Mouse (Mus musculus): Measurements from ENCODE around the gene Gramd1b. TPM values are rescaled to one million over a fixed set of nuclear protein-coding genes. Genes with fewer than 3 reads are reported as not detected.

The Gramd1b gene
- total RNA-seq, 1 experiment from 2014 or later = 38.8 TPM

DNA sequence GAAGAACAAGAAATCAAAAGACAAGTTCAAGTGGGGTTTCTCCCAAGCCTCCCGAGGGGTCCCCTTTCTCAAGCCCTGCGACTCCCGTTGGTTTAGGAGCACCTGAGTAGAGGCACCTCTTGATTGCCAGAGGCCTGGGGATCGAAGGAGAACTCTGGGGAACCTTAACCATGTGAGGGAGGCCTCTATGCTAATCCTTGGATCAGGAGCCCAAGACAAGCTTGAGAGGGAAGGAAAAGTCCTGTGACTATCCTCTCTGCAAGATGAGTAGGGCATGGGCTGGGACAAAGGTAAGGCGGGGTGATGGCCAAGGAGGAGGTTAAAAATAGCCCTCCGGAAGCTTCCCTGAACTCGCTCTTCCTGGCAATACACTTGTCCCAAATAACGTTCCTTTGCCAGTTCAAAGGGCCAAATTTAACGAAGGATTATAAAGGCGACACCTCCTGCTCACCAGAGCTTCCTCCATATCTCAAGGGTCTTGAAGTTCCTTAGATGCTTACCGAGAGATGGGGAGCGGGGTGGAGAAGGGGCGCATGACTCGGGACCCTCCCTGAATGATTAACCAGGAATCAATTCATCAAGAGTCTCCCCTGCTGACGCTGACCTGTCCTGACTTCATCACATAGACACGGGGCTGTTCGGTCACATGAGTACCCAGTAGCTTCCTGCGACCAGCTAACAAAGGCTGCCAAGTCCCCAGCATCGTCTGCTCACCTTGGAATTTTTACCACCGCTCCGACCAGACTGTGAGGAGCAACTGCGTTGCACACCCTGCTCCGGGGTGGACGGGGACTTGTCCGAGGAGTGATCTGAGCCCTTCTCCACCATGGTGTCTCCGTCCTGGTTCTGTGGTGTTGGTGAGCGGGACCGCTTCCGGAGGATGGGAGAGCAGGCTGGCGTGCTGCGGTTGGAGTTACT is 198.2 kb downstream of the Gramd1b start:
- ATAC-seq (replicated peaks; ENCODE audit: insufficient number of reproducible peaks, low FRiP score, low TSS enrichment, poor library complexity, severe bottlenecking) = peak; percentile 4; the same call in 1 of the 2 replicates

DNA sequence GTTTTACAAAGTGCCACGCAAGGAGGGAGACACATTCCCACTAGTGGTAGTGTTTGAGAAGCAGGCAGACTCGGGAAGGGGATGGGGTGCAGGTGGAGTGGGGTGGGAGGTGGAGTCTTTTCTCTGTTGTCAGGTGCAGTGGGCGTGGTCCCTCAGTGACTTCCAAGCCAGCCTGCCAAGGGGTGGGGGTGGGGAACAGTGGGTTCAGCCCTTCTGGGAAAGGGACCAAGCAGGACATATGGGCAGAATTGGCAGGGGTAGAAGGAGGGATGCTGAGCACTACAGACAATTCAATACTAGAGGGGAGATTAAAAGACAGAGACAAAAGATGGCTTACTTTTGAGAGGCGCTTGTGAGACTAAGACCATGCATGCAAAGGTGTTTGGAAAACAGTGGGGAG is 198.9 kb downstream of the Gramd1b start:
- no peak for ATAC-seq (replicated peaks; ENCODE audit: insufficient number of reproducible peaks, low FRiP score, low TSS enrichment, poor library complexity, severe bottlenecking)

DNA sequence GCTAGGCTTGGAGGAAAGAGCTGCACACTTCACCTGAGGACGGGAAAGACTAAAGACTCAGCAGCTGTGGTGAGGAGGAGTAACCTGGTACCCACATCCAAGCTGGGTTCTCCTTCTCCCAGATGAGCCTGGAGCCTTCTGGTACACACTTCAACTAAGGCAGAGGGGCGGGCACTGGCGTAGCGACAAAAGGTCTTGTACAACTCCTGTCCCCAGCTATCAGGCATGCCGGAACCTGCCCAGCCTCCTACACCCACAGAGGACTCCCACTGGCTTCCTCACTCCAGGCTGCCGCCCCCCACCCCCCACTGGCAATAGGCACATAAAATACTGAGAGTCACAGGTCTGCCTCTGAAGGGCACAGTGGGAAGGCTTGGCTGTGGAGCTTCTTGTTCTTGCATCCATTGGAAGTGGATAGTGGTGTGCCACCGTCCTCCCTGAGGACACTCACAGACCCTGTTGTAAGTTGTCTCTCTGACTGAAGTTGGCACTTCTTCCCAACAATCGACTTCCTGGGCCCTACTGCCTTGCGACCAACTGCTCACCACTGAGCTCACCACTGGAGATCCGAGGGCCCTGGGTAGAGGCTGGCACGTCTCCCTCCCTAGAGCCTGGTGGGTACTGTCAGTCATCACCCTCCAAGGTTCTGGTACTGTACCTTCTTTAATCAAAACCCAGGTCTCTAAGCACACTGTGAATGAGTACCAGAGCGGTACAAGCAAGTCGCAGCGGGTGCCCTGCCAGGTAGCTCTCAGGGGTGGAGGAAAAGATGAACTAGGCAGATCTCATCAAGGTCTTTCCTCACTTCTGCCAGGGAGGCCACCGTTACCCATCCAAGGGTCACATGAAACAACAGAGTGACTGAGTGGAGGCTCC is 199.5 kb downstream of the Gramd1b start:
- no peak for ATAC-seq (replicated peaks; ENCODE audit: insufficient number of reproducible peaks, low FRiP score, low TSS enrichment, poor library complexity, severe bottlenecking)

DNA sequence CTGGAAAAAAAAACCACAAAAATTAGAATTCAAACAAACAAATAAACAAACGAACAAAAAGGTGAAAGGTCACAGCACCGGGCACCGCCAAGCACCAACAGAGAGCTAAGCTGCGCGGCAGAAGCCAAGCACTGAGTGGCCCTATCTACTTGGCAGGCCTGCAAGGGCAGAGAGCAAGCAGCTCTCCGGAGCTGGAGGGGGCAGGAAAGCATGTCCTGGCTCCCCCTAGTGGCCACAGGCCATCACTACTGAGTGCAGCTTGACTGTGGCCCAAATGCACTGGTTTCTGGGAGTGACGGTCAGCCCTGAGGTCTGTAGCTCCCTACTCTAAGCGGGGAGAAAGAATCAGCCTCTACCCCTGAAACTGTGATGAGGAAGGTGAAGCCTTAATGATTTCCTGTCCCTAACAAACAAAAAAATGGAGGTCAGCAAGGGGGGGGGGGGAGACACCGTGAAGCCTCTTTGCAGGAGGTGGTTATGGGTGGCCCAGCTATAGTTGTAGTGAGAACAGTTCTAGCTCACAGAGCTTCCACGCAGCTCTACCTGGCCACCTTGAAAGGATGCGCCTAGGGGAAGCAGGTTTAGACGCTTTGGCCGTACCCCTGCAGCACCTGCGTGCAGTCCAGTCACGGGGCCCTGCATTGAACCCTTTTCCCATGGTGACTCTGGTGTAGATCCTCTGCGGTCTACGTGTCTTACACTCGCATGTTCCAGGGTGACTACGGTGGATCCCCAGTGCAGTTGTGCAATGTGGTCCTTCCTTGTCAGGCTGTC is 200.4 kb downstream of the Gramd1b start:
- peak; percentile 68 for ATAC-seq (replicated peaks; ENCODE audit: insufficient number of reproducible peaks, low FRiP score, low TSS enrichment, poor library complexity, severe bottlenecking)

DNA sequence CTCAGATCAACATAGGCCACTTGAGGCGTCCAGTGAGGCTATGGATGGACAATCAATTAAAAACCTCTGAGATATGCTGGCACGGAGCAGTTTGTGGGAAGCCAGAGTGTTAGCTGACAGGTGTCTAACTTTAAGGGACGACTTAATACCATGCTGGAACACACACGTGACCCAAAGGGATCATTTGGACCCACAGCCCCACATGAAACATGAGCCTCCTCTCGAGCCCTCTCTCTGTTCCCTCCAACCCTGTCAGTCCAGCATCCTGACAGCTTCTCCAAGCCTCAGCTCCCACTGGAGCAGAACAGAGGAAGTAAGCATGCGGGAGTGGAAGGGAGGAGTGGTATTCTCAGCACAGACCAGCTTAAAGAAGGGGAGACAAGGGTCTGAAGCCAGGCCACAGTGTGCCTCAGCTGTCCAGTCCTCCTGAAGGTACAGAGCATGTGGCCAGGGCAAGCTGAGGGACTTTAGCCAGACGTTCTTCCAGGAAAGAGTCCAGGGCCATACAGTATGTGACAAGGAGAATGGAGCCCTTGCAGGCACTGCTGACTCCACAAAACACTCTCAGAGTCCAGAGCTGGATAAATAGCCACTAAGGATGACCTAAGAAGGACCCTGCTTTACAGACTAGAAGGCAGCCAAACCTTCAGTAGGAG is 204.8 kb downstream of the Gramd1b start:
- ATAC-seq (replicated peaks; ENCODE audit: insufficient number of reproducible peaks, low FRiP score, low TSS enrichment, poor library complexity, severe bottlenecking) = no peak

DNA sequence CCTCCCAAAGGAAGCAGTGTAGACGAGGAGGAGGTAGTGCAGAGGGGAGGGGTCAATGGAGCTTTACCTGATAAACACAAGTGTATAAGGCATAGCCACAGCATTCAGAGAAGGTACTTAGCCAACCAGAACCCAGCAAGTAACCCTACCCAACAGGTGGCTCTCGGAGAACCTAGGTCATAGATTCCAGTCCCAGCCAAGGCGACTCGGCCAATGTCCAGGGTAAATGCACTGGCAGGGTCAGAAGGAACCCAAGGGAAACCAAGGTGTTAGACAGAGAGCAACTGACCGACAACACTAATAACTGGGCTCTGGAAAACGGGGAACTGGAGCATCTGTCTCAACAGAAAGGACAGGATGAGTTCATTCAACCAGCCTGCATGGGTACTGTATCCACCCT is 206.4 kb downstream of the Gramd1b start:
- ATAC-seq (replicated peaks; ENCODE audit: insufficient number of reproducible peaks, low FRiP score, low TSS enrichment, poor library complexity, severe bottlenecking) = no peak

DNA sequence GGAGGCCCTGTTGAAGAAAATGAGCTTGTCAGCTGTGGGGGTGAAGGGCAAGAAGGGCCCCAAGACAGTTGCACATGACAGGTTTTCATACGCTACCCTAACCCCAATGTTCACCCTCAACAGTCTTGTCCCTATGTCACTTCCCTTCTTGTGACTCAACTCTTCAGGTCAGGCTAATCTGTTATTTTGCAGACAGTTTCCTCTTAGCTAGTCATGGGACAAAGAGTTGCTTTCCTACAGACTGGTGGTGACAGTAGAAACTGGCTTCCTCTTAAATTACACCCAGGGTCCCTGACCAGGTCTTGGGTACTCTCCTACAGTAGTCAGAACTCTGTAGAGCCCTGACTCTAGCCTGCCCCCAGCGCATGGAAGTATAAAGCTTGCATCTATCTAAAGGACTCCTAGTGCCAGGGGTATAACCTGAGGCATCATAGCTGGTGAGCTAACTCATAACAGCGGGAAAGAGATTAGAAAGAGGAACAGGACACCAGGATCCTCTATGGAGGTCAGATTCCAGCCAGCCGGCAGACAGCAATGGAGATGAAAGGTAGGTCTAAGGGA is 206.9 kb downstream of the Gramd1b start:
- no peak for ATAC-seq (replicated peaks; ENCODE audit: insufficient number of reproducible peaks, low FRiP score, low TSS enrichment, poor library complexity, severe bottlenecking)

DNA sequence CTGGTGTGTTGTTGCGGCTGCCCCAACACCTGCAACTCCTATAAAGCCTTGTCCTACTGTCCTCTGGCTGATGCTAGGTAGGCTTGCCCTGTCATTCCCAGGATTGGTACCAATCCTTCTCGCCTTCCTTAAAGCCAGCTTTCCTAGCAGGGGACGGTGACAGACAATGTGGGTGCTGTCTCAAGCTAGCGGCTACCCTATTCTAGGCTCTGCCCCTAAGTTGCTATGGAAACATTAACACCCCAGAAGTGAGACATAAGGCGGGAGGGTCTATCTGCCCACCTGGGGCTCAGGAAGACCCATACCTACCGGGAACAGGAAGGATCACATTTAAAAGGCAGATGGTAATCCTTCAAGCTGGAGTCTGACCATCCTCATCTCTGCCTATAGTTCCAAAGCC is 207.4 kb downstream of the Gramd1b start:
- no peak for ATAC-seq (replicated peaks; ENCODE audit: insufficient number of reproducible peaks, low FRiP score, low TSS enrichment, poor library complexity, severe bottlenecking)

DNA sequence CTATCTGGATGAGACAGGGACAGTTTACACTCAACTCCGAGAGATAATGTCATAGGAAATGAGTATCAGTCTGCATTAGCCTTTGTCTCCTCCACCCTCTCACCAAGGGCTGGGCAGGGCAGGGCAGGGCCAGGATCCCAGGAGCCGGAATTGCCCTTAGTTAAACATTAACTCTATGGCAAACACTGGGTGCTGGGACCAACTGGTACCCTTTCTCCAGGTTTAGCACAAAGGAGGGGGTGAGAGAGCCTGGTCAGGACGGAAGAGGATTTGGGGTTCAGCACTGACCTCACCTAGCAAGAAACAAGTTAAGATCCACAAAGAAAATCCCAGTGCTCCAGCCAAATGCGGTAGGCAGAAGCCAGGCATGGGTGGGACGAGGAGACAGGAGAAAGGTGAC is 208.0 kb downstream of the Gramd1b start:
- no peak for ATAC-seq (replicated peaks; ENCODE audit: insufficient number of reproducible peaks, low FRiP score, low TSS enrichment, poor library complexity, severe bottlenecking)

DNA sequence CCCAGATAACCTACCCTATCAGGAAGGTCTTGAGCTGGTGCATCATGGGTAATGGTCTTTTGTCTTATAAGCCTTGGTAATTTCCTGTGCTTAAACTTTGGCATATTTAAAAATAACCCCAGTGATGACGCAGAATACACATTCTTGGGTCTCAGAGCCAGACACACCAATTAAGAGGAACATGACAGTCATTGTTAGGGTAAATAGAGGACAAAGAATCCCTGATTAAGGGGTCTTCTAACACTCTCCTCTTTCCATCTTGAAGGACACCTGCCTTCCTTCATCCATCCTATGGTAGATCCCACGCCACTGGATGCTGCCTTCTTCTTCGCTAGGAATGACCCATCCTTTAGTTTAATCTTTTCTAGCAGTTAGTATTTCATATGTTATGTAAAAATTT is 208.8 kb downstream of the Gramd1b start:
- ATAC-seq (replicated peaks; ENCODE audit: insufficient number of reproducible peaks, low FRiP score, low TSS enrichment, poor library complexity, severe bottlenecking) = no peak

DNA sequence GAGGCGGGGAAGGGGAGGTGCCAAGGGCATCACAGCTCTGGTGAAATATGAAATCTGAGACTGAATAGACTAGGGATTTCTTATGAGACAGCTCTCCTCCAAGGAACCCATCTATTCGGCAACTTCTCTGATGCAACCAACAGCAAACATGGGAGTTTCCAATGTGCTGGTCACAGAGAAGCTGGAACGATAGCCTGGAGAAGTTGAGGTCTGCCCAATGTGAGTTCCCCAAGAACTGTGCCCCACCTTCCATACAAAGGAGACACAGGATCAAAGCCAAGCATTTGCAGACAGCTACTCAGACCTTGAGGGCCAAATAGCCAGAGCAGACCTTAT is 209.5 kb downstream of the Gramd1b start:
- ATAC-seq (replicated peaks; ENCODE audit: insufficient number of reproducible peaks, low FRiP score, low TSS enrichment, poor library complexity, severe bottlenecking) = no peak

DNA sequence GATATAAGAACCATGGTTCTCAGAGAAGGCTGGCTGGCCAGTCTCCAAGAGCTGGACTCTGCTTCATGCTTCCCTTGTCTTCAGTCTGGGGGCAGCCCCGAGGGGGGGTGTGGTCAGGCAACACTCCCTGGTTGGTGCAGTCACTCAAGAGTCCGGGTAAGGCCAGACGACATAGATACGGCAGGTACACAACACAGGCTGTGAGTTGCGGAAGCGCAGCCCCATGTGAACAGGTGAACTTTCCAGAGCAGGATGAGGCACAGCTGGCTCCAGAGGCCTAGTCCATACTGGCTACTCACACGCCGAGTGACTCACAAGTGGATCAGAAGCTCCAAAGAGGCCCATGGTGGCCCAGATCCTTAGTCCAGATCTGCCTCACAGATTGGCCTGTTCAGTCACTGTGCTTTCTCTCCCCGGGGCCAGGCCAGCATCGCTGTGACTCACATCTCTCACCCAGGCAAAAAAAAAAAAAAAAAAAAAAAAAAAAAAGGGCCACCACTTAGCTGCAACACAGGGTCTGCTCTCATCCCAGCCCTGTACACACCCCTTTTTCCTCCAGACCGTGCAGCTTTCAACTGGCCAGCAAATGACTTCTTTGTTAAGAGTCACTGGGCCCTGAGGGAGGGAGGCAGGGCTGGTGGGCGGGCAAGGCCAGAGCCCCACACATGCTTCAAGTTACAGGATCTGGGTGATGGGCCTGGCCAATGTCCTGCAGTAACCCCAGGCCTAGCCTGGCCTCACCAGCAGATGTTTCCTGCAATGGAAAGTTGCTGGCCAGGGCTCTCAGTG is 210.1 kb downstream of the Gramd1b start:
- ATAC-seq (replicated peaks; ENCODE audit: insufficient number of reproducible peaks, low FRiP score, low TSS enrichment, poor library complexity, severe bottlenecking) = no peak

DNA sequence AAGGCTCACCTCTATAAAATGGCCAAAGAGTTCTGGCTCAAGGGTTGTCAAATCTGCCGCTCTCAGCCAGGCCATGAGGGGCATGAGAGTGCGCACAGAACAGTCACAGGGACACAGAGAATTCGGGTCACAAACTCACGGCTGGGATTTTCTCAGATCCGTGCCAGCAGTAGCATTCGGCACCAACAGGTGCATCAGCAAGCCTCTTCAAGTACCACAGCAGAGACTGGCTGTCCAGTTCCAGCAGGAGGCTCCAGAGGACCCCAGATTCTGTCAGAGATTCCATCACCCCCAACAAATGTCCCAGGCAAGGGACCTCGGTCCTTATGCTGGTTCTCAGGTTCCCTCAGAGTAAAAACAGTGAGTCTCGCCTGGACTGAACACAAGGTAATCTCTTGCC is 210.8 kb downstream of the Gramd1b start:
- no peak for ATAC-seq (replicated peaks; ENCODE audit: insufficient number of reproducible peaks, low FRiP score, low TSS enrichment, poor library complexity, severe bottlenecking)

DNA sequence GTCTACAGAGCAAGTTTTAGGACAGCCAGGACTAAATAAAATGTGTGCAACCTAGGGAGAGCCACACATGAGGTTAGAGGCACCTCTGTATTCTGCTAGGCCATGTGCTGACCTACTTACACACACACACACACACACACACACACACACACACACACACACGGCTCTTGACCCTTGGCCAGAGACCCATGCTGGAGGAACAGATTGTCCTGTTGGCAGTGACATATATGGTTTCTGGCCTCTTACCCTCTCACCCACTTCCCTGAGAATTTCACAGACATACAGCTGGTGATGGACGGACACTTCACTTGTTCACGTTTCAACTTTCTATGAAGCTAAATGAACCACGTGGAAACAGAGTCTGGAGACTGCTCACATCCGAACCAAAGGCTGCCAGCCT is 212.4 kb downstream of the Gramd1b start:
- no peak for ATAC-seq (replicated peaks; ENCODE audit: insufficient number of reproducible peaks, low FRiP score, low TSS enrichment, poor library complexity, severe bottlenecking)

DNA sequence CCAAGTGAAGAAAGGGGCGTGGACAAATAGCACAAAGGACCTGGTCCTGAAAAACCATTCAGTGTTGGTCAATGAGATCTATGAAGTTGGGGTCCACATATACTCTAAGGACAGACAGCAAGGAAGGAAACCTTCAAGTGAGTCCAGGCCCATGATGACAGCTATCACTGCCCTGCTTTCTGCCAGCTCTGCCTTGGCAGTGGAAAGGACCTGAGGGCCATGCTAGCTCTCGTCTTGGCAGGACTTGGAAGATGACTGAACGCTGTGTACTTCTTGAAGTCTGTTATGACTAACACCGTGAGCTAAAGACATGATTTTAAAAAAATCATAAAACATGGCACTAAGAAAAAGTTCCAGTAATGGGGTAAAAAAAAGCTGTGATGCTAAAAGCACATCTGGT is 213.4 kb downstream of the Gramd1b start:
- ATAC-seq (replicated peaks; ENCODE audit: insufficient number of reproducible peaks, low FRiP score, low TSS enrichment, poor library complexity, severe bottlenecking) = no peak

DNA sequence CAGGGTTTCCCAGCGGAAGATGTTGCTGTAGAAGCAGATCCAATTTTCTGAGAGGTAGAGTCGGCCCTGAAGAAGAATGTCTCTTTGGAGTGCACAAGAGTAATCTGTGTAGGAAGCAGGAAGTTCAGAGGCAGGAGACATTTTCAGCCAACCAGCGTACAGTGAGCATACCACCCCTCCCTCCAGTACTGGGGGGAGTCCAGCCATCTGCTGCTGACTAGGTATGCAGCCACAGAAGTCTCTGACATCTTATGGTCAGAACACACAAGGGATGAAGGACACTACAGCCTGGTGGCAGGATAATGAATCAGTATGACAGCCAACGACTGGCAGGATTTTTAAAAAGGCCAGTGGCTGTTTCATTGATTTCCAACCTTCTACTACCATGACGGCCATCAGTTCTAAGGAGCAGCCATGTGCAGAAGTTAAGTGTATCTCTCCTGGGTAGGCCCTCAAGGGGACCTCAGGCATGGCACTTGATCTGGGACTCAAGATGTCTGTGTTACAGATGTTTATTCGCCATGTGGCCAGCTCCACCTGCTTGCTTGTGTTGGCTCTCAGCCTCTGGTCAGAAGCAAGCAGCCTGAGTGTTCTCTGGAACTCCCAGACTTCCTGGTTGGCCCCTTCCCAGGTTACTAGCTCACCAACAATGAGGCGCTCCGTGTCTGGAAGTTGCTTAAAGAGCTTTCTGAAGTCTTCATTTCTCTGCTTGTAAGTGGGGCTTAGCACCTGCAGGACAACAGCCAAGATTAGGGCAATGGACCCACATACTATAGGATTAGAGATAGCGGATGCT is 214.1 kb downstream of the Gramd1b start:
- no peak for ATAC-seq (replicated peaks; ENCODE audit: insufficient number of reproducible peaks, low FRiP score, low TSS enrichment, poor library complexity, severe bottlenecking)

DNA sequence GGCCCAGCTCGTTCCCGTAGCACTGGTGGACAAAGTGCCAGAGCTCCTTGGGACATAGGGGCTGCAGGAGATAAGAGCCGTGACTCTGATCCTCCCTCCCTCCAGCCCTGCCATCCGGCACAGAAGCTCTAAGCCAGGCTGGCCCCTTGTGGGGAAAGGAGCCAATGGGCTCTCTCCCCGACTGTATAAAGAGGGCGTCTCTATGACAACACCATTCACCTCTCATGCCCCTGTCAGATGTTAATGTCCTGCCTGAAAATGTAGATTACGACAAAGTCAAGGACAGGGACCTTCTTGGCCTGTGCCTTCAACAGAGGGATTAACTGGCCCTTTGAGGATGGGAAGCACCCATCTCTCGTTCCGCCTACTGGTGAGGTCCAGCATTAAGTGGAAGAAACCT is 219.4 kb downstream of the Gramd1b start:
- no peak for ATAC-seq (replicated peaks; ENCODE audit: insufficient number of reproducible peaks, low FRiP score, low TSS enrichment, poor library complexity, severe bottlenecking)
